Mouse (Mus musculus) erythroblast, embryonic 14.5 days (primary cell): ENCODE data around the gene Rnf152.

Experiments used
- GATA1 ChIP-seq: IDR thresholded peaks from 2 replicates; pipeline ENCODE4 v1.6.1; 2012; ENCODE audit warnings: low read length, inconsistent platforms, mixed read lengths
- TAL1 ChIP-seq: IDR thresholded peaks from 3 replicates; pipeline ENCODE4 v1.6.1; 2012; ENCODE audit warnings: low read length, inconsistent platforms, mixed read lengths

GRCm38 (mm10) chr1:105240185-105240584 is 116.3 kb downstream of the Rnf152 start:
- TF ChIP-seq GATA1 = no peak
- no peak for TF ChIP-seq TAL1
